Mouse (Mus musculus) monocyte, adult 2 months (primary cell): Measurements from ENCODE around the gene Paf1.

Experiments
- DNase-seq, 2 experiments: peaks; one replicate each; pipeline ENCODE4 v3.0.0; 2022; ENCODE audit warnings: low spot score in 2 of 2, low read depth in 1 of 2

Paf1 gene

GRCm38 (mm10) chr7:28435660-28436259 lies 43.0 kb downstream of the Paf1 start:
- DNase-seq, result no peak

- DNase-seq, result peak; percentile 99 to 100
These were observed 43.6 kb downstream of the Paf1 start for GRCm38 (mm10) chr7:28436271-28436904.

- DNase-seq, result peak; percentile 83
These were observed 44.3 kb downstream of the Paf1 start, which contains the start of gene Gmfg for GRCm38 (mm10) chr7:28436932-28437570. Gene Gmfg, plus strand, starts transcription at chr7:28437447.

GRCm38 (mm10) chr7:28437964-28438363 lies 45.2 kb downstream of the Paf1 start:
- no peak for DNase-seq

GRCm38 (mm10) chr7:28438771-28439170 lies 46.0 kb downstream of the Paf1 start:
- DNase-seq, result no peak

GRCm38 (mm10) chr7:28440739-28441138 lies 48.0 kb downstream of the Paf1 start:
- DNase-seq, result peak; percentile 77 to 80

GRCm38 (mm10) chr7:28441776-28442485 lies 49.2 kb downstream of the Paf1 start:
- no peak for DNase-seq

GRCm38 (mm10) chr7:28442688-28443087 lies 49.9 kb downstream of the Paf1 start:
- DNase-seq, result peak; percentile 33 to 36

GRCm38 (mm10) chr7:28444344-28444974 lies 51.7 kb downstream of the Paf1 start:
- DNase-seq, result peak in 1 of 2 experiments; percentile 54

GRCm38 (mm10) chr7:28446446-28446845 lies 53.7 kb downstream of the Paf1 start:
- DNase-seq, result peak in 1 of 2 experiments; percentile 63

- no peak for DNase-seq
These were observed 54.5 kb downstream of the Paf1 start for GRCm38 (mm10) chr7:28447101-28447830.

- DNase-seq, result no peak
These were observed 55.4 kb downstream of the Paf1 start for GRCm38 (mm10) chr7:28447865-28448820.
